ENCODE assay signal across 33 mouse cellular contexts in the genomic region with DNA sequence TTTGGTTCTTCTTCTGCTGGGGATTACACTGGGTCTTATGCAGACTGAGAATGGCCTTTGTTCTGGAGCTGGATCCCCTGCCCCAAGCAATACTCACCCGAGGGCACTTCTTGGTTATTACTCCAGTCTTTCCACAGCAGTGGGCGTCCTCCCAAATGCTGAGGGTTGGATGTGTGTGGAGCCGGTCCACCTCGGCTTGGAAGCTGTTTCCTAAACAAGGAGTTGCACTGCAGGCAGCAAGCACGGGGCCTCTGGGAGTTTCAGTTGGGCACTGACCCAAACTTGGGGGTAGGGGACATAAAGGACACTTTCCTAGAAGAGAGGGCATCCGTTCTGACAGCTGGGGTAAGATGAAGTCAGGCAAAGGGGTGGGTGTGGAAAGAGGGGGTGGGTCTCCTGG. TPM values are rescaled to one million over a fixed set of nuclear protein-coding genes. Genes with fewer than 3 reads are reported as not detected.
"Had no signal": no experiment of that assay in that cellular context is flagged by ENCODE, and none has a peak within 500 bp of the region (broad histone marks: within the 10 kb centered on the region; RNA-seq: fewer than 3 reads in every experiment).

No protein-coding gene starts in this region.

- H3K27me3 ChIP-seq: heart, embryonic 12.5 days; hindbrain, embryonic 13.5 days; hindbrain, embryonic 15.5 days; limb, embryonic 12.5 days had no signal

- H3K27ac ChIP-seq: heart, embryonic 10.5 days; hindbrain, embryonic 13.5 days; hindbrain, embryonic 15.5 days; hindbrain, postnatal 0 days; limb, embryonic 12.5 days; liver, embryonic 13.5 days; liver, embryonic 15.5 days had no signal

- H3K4me3 ChIP-seq: heart, embryonic 10.5 days; heart, embryonic 12.5 days; hindbrain, embryonic 13.5 days; hindbrain, embryonic 15.5 days; limb, embryonic 12.5 days; liver, embryonic 13.5 days; liver, embryonic 15.5 days had no signal

- H3K9me3 ChIP-seq: heart, embryonic 10.5 days; heart, embryonic 12.5 days; hindbrain, embryonic 13.5 days; hindbrain, embryonic 15.5 days; limb, embryonic 12.5 days; liver, embryonic 13.5 days; liver, embryonic 15.5 days had no signal

- DNase-seq: gastrocnemius, postnatal 14 days; gastrocnemius, postnatal 36 days; heart, postnatal 10 days; kidney, adult 11 months; kidney, adult 8-10 months; kidney, postnatal 14 days; kidney, postnatal 36 days; layer of hippocampus, adult 9-11 months; layer of hippocampus, postnatal 36 days; left cerebral cortex, postnatal 4 days; liver; liver, embryonic 13.5 days had no signal

- H3K4me1 ChIP-seq: heart, embryonic 12.5 days; hindbrain, embryonic 15.5 days; limb, embryonic 12.5 days had no signal

- H3K36me3 ChIP-seq: heart, embryonic 10.5 days; heart, embryonic 12.5 days; hindbrain, embryonic 13.5 days; hindbrain, embryonic 15.5 days; limb, embryonic 12.5 days; liver, embryonic 13.5 days; liver, embryonic 15.5 days had no signal

RNA-seq across cellular contexts. Expression of a gene that starts 23.5 kb away (rescaled TPM):
- total RNA-seq: gastrocnemius, adult 18-20 months; gastrocnemius, adult 8-10 months; gastrocnemius, postnatal 14 days; gastrocnemius, postnatal 36 days; heart, adult 8-10 months; heart, postnatal 25 days; hematopoietic stem cell, adult 5-6 weeks; layer of hippocampus, adult 18-20 months; layer of hippocampus, adult 8-10 months; layer of hippocampus, postnatal 36 days; left cerebral cortex, adult 18-20 months; left cerebral cortex, adult 8-10 months; left cerebral cortex, postnatal 10 days; left cerebral cortex, postnatal 25 days had no signal
- polyA plus RNA-seq: hindbrain, embryonic 13.5 days had no signal

RNA-seq across cellular contexts. Expression of a gene that starts 26.5 kb away (rescaled TPM):
- total RNA-seq: hematopoietic stem cell, adult 5-6 weeks; hindbrain, postnatal 0 days; layer of hippocampus, adult 8-10 months; layer of hippocampus, postnatal 14 days; layer of hippocampus, postnatal 36 days; left cerebral cortex, adult 18-20 months; left cerebral cortex, adult 8-10 months; left cerebral cortex, postnatal 10 days; left cerebral cortex, postnatal 25 days; left cerebral cortex, postnatal 4 days had no signal
- polyA plus RNA-seq: heart, embryonic 12.5 days; heart, embryonic 14.5 days; hindbrain, embryonic 11.5 days; hindbrain, embryonic 13.5 days; hindbrain, embryonic 15.5 days; limb, embryonic 12.5 days had no signal
